Mouse (Mus musculus): ENCODE results near the gene Ap3b2. TPM values are rescaled to one million over a fixed set of nuclear protein-coding genes. Genes with fewer than 3 reads are reported as not detected.

Ap3b2 gene
- polyA plus RNA-seq (2015; fragmentation: Nextera tagmentation; extraction: Ambion mirVana), result 1.2 and 2.6 TPM in 2 replicates

DNA sequence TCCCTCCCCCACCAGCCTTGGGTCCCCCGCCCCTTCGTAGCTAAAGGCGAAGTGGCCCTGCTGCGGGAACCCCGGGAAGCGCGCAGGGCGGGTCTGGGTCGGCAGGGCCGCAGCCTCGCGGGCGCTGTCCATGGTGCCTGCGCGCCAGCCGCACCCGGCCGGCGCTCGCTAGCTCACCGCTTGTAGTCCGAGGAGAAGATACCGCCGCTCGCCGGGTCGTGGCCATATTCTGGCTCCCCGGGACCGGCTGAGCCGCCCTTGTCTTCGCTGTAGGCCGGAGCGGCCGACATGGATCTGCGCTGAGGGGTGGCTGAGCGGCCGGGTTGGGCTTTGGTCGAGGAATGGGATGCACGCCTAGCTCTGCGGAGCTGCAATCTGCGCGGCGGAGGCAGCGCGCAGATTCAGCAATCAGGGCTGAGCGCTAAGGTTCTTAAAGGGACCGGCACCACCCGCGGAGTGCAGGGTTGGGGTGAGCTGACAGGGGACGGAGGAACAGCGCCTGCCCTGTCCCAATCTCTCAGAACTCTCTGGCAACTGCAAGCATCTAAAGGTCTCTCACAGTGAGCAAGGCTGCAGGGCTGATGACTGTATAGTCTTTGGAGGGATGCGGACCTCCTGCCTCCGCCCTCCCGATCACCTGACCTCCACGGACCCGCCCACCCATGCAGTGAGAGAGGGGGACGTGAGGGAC lies at the start of gene Ap3b2:
TSS of gene Ap3b2 (minus strand) at position 595 of the 691 bp plus-strand sequence.
- H3K36me3 ChIP-seq, result no peaks in the 10 kb centered on the region
- H3K27ac ChIP-seq, result no peak within 1 kb of the TSS
- peaks cover 34% of the 10 kb centered on the region for H3K27me3 ChIP-seq
- H3K9me3 ChIP-seq (replicated peaks), result no peaks in the 10 kb centered on the region
- peaks cover 19% of the 10 kb centered on the region for H3K4me1 ChIP-seq
- peak; percentile 83 for ATAC-seq (replicated peaks; ENCODE audit: low FRiP score)
- H3K9ac ChIP-seq, result 0 out of 2 replicates have a peak within 1 kb of the TSS, but pooled peaks have one; percentile 6
- under 1% methylated on average over 57 of the region's 57 CpGs for WGBS
- peak within 1 kb of the TSS; percentile 93 for H3K4me2 ChIP-seq
- peak within 1 kb of the TSS; percentile 53 for H3K4me3 ChIP-seq (replicated peaks)

DNA sequence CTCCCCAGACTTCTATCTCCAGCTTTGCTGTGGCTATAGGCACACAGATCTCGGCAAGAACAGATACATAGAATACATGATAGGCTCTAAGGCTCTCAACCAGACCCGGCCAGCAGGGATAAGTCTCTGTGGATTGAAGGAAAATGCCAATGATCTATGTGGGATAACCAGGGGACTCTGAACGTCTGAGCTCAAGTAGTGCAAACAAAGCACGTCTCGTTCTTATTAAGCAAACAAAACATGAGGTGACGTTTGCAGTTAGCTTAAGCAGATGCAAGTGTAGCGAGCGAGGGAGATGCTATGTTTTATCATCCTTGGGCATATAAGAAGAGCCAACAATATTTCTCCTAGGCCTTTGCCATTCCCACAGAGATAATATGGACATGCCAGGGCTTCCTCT lies 49.2 kb upstream of the Ap3b2 start:
- H3K9ac ChIP-seq, result no peak overlapping the region
- H3K4me3 ChIP-seq (replicated peaks), result no peak overlapping the region
- 85% methylated on average over 8 of the region's 8 CpGs for WGBS
- no peaks in the 10 kb centered on the region for H3K27me3 ChIP-seq
- ATAC-seq (replicated peaks; ENCODE audit: low FRiP score), result no peak
- H3K27ac ChIP-seq, result no peak overlapping the region
- no peaks in the 10 kb centered on the region for H3K36me3 ChIP-seq
- no peaks in the 10 kb centered on the region for H3K9me3 ChIP-seq (replicated peaks)
- H3K4me1 ChIP-seq, result no peaks in the 10 kb centered on the region
- no peak overlapping the region for H3K4me2 ChIP-seq

DNA sequence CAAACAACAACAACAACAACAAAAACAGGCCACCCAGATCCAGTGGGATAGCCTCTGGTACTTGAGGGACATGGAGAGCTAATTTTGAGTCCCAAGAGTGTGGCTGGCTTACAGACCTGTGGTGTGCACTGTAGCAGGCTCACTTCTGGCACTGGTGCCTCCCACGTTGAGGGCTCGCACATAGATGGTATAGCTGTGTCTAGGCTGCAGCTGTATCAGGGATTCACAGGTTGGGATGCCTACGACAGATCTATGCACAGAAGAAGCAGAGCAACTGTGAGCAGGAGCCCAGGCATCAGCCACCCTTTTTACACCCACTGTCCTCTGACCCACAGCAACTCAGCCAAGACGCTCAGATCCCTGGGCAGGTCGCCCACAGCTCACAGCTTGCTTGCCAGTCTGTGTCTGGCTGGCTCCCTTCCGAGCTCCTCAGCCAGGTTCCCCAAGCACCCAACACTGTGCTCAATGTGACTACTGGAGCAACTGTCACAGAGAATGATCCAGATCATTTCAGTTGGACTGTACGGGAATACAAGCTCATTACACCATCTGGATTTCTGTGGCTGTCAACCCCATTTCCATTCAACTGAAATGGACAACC lies 48.3 kb upstream of the Ap3b2 start:
- Histone ChIP-seq H3K4me1 (no peaks in the 10 kb centered on the region), H3K4me2 (no peak overlapping the region), H3K9ac (no peak overlapping the region), H3K27me3 (no peaks in the 10 kb centered on the region), H3K9me3 (replicated peaks) (no peaks in the 10 kb centered on the region), H3K36me3 (no peaks in the 10 kb centered on the region), H3K4me3 (replicated peaks) (no peak overlapping the region), H3K27ac (no peak overlapping the region)
- ATAC-seq (replicated peaks; ENCODE audit: low FRiP score), result no peak
- 85% methylated on average over 7 of the region's 7 CpGs for WGBS

GRCm38 (mm10) chr7:81540999-81541398 lies 47.3 kb upstream of the Ap3b2 start:
- no peak overlapping the region for H3K27ac ChIP-seq
- no peak overlapping the region for H3K9ac ChIP-seq
- no peak for ATAC-seq (replicated peaks; ENCODE audit: low FRiP score)
- peaks cover 5% of the 10 kb centered on the region; the same call in 1 of the 2 replicates for H3K36me3 ChIP-seq
- no peaks in the 10 kb centered on the region for H3K4me1 ChIP-seq
- H3K27me3 ChIP-seq, result no peaks in the 10 kb centered on the region
- WGBS, result 52% methylated on average over 1 of the region's 1 CpGs
- H3K4me2 ChIP-seq, result no peak overlapping the region
- no peak overlapping the region for H3K4me3 ChIP-seq (replicated peaks)
- H3K9me3 ChIP-seq (replicated peaks), result no peaks in the 10 kb centered on the region

- no peaks in the 10 kb centered on the region for H3K27me3 ChIP-seq
- H3K4me3 ChIP-seq (replicated peaks), result no peak overlapping the region
- WGBS, result 13% methylated on average over 2 of the region's 2 CpGs
- ATAC-seq (replicated peaks; ENCODE audit: low FRiP score), result no peak
- H3K4me2 ChIP-seq, result no peak overlapping the region
- H3K4me1 ChIP-seq, result no peaks in the 10 kb centered on the region
- no peaks in the 10 kb centered on the region for H3K9me3 ChIP-seq (replicated peaks)
- peaks cover 17% of the 10 kb centered on the region for H3K36me3 ChIP-seq
- H3K27ac ChIP-seq, result no peak overlapping the region
- no peak overlapping the region for H3K9ac ChIP-seq
Observed at GRCm38 (mm10) chr7:81539565-81539964, 45.8 kb upstream of the Ap3b2 start.

DNA sequence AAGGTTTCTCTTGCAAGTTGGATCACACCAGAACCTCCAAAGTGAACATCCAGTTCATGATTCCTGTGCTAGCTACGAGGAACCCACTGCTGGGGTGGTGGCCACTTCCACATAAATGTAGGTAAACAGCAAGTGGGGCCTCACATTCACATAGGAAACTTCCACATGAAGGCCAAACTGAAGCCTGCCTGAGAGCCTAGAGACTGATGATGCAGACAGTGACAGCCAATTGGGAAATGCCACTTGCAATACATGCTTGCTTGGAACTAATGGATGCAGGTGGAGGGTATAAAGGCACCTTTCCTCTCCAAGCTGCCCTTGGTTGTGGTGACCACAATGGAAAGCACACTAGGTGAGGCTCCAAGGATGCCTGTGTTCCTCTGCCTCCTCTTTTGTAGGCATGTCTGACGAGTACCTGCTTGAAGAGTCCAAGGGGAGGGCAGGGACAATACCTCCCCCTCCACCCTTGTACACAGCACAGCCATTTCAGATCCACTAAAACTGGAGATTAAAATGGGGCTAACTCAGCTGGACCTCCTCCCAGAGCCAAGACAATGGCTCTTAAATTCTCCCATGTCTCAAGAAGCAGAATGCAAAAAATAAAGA lies 44.4 kb upstream of the Ap3b2 start:
- H3K4me3 ChIP-seq (replicated peaks), result no peak overlapping the region
- no peak overlapping the region for H3K4me2 ChIP-seq
- 0 out of 2 replicates have a peak, but pooled peaks cover 4% of the 10 kb centered on the region for H3K9me3 ChIP-seq (replicated peaks)
- peaks cover 31% of the 10 kb centered on the region for H3K36me3 ChIP-seq
- H3K4me1 ChIP-seq, result no peaks in the 10 kb centered on the region
- no peak overlapping the region for H3K9ac ChIP-seq
- no peaks in the 10 kb centered on the region for H3K27me3 ChIP-seq
- WGBS, result 82% methylated on average over 2 of the region's 2 CpGs
- no peak for ATAC-seq (replicated peaks; ENCODE audit: low FRiP score)
- no peak overlapping the region for H3K27ac ChIP-seq

DNA sequence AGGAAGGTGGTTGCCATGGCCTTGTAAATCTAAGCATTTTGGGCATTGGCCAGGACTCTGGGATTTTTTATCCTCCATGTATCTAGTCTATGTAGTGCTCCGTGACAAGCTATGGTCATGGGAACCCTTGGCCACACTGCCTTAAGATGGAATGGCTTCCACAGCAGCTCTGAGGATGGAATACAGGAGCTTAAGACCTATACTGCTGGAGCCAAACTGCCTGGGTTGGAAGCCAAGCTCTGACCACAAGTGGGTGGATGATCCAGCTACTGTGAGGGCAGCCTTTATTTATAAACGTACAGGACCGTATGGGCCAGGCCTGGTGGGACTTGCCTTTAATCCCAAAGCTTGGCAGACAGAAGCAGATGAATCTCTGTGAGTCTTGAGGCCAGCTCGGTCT lies 42.8 kb upstream of the Ap3b2 start:
- H3K27ac ChIP-seq, result no peak overlapping the region
- H3K27me3 ChIP-seq, result no peaks in the 10 kb centered on the region
- H3K4me2 ChIP-seq, result no peak overlapping the region
- H3K4me1 ChIP-seq, result no peaks in the 10 kb centered on the region
- no peak for ATAC-seq (replicated peaks; ENCODE audit: low FRiP score)
- no peak overlapping the region for H3K9ac ChIP-seq
- 89% methylated on average over 4 of the region's 4 CpGs for WGBS
- H3K9me3 ChIP-seq (replicated peaks), result 0 out of 2 replicates have a peak, but pooled peaks cover 4% of the 10 kb centered on the region
- peaks cover 48% of the 10 kb centered on the region for H3K36me3 ChIP-seq
- no peak overlapping the region for H3K4me3 ChIP-seq (replicated peaks)

GRCm38 (mm10) chr7:81531462-81531861 lies 37.7 kb upstream of the Ap3b2 start:
- no peak overlapping the region for H3K27ac ChIP-seq
- no peaks in the 10 kb centered on the region for H3K4me1 ChIP-seq
- H3K4me2 ChIP-seq, result no peak overlapping the region
- H3K36me3 ChIP-seq, result peaks cover 89% of the 10 kb centered on the region
- no peak overlapping the region for H3K4me3 ChIP-seq (replicated peaks)
- no peak overlapping the region for H3K9ac ChIP-seq
- ATAC-seq (replicated peaks; ENCODE audit: low FRiP score), result no peak
- H3K27me3 ChIP-seq, result no peaks in the 10 kb centered on the region
- 0 out of 2 replicates have a peak, but pooled peaks cover 4% of the 10 kb centered on the region for H3K9me3 ChIP-seq (replicated peaks)
- 85% methylated on average over 1 of the region's 1 CpGs for WGBS

GRCm38 (mm10) chr7:81528918-81529317 lies 35.2 kb upstream of the Ap3b2 start:
- no peak for ATAC-seq (replicated peaks; ENCODE audit: low FRiP score)
- H3K36me3 ChIP-seq, result peaks cover 83% of the 10 kb centered on the region
- no peaks in the 10 kb centered on the region for H3K27me3 ChIP-seq
- no peak overlapping the region for H3K27ac ChIP-seq
- no peak overlapping the region for H3K4me2 ChIP-seq
- H3K4me1 ChIP-seq, result peaks cover 11% of the 10 kb centered on the region
- 79% methylated on average over 8 of the region's 8 CpGs for WGBS
- H3K9me3 ChIP-seq (replicated peaks), result 0 out of 2 replicates have a peak, but pooled peaks cover 2% of the 10 kb centered on the region
- H3K9ac ChIP-seq, result no peak overlapping the region
- no peak overlapping the region for H3K4me3 ChIP-seq (replicated peaks)

GRCm38 (mm10) chr7:81523663-81524017 lies 29.9 kb upstream of the Ap3b2 start:
- Histone ChIP-seq H3K9ac (peak overlapping the region; percentile 64), H3K27ac (peak overlapping the region; percentile 97), H3K4me2 (peak overlapping the region; percentile 79), H3K36me3 (peaks cover 31% of the 10 kb centered on the region), H3K4me1 (peaks cover 22% of the 10 kb centered on the region), H3K4me3 (replicated peaks) (peak overlapping the region; percentile 84), H3K9me3 (replicated peaks) (no peaks in the 10 kb centered on the region), H3K27me3 (no peaks in the 10 kb centered on the region)
- 7% methylated on average over 13 of the region's 13 CpGs for WGBS
- ATAC-seq (replicated peaks; ENCODE audit: low FRiP score), result no peak; the same call in 1 of the 2 replicates

DNA sequence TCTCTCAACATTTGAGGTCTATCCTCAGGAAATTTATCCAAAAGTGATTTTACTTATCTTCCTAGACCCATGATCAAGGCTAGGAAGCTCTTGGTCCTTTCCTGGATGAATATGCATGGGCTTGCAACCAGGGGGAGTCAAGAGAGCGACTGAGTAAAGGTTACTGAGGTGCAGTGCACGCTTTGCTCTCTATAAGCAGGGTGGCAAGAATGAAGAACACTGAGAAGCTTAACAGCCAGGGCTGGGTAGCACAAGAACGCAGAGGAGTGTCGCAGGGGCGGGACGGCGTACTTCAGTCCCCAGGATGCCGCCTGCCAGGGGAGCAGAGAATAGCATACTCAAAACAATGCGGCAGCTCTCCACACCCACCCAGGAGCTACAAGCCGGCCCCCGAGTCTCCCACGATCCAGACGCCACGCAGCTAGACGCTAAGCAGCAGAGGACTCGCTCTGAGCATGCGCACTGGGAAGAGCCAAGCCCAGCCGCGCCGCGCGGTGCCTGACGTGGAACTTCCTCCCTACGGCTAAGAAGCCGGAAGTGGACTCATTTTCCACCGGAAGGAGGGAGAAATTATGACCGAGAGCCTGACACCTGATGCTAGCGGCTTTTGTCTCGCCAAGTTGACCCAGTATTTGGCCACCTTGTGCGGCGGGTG lies 29.4 kb upstream of the Ap3b2 start:
- peak overlapping the region; percentile 64 for H3K9ac ChIP-seq
- H3K27me3 ChIP-seq, result no peaks in the 10 kb centered on the region
- H3K9me3 ChIP-seq (replicated peaks), result no peaks in the 10 kb centered on the region
- H3K4me1 ChIP-seq, result peaks cover 22% of the 10 kb centered on the region
- peak; percentile 97 for ATAC-seq (replicated peaks; ENCODE audit: low FRiP score)
- peaks cover 28% of the 10 kb centered on the region for H3K36me3 ChIP-seq
- under 1% methylated on average over 31 of the region's 31 CpGs for WGBS
- H3K4me2 ChIP-seq, result peak overlapping the region; percentile 79
- peak overlapping the region; percentile 84 for H3K4me3 ChIP-seq (replicated peaks)
- peak overlapping the region; percentile 97 for H3K27ac ChIP-seq

All from kidney, embryonic 15.5 days (tissue).